Mouse (Mus musculus): ENCODE measurements around the gene Zfhx2.

DNA sequence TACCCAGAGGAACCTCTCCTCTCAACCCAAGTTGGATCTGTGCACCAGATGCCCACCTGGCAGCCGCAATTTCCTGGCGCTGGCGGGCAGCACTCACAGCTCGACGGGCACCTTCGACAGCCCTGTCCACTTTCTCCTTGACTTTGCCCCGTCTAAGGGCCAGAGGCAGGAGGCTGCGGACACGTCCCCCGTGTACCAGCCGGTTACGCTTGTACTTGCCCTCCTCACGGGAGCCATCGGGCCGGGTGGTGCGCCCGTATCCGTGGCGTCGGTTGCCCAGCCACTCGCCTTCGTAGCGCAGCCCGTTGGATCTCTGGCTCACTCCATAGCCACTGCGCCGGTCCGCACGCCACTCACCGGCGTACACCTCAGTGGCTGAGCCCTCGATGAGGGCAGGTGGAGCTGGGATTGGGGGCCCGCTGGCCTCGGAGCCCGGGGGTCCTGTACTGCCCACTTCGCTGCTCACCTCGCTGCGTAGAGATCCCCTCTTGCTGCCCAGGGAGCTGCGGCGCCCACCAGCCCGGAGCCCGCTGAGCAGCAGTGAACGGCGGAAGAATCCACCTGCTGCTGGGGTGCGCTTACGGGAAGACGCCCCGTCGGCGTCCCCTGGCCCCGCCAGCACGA is 21.3 kb upstream of the Zfhx2 start:
- TF ChIP-seq POLR2A (IDR thresholded peaks at IDR 0.05; ENCODE audit: extremely low read depth, insufficient read depth, low read length) (no peak), CTCF (IDR thresholded peaks at IDR 0.05; ENCODE audit: low read depth, low read length) (no peak)
